ENCODE assay signal across 19 mouse cellular contexts in the genomic region with DNA sequence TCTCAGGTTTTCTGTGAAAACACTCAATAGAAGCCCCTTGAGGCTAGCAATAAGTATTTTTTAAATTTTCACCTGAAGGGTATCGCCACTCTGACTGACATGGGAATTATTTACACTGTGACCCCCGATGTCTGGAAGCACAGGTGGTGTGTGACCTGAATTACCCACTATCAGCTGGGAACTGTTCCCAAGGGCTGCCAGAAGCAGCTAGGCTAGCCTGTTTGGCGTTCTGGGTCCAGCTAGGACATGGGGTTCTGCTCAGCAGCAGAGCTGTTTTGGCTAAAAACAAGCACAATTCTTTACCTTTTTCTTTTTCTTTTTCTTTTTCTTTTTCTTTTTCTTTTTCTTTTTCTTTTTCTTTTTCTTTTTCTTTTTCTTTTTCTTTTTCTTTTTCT. TPM values are rescaled to one million over a fixed set of nuclear protein-coding genes. Genes with fewer than 3 reads are reported as not detected.
DNase-seq lines count a peak whose midpoint lies in the region; ATAC-seq and TF ChIP-seq lines count a peak whose summit lies in the region.
"Had no signal": no experiment of that assay in that cellular context is flagged by ENCODE, and none has a peak within 500 bp of the region (broad histone marks: within the 10 kb centered on the region; RNA-seq: fewer than 3 reads in every experiment).

No protein-coding gene starts in this region.

- no peaks in the 10 kb centered on the region for H3K36me3 ChIP-seq in limb, embryonic 12.5 days
- no peaks in the 10 kb centered on the region for H3K36me3 ChIP-seq in limb, embryonic 10.5 days
- H3K36me3 ChIP-seq in testis, adult 2 months (ENCODE audit: control insufficient read depth, insufficient read depth, low read length): no peaks in the 10 kb centered on the region
- H3K36me3 ChIP-seq: forebrain, embryonic 12.5 days; hindbrain, embryonic 10.5 days; limb, embryonic 15.5 days had no signal

- no peak overlapping the region for H3K9ac ChIP-seq in limb, embryonic 12.5 days (replicated peaks)
- H3K9ac ChIP-seq: forebrain, embryonic 12.5 days; limb, embryonic 15.5 days had no signal

- TF ChIP-seq POLR2A in testis, adult 2 months (IDR thresholded peaks at IDR 0.05; ENCODE audit: control insufficient read depth, low read depth, low read length): no peak

- H3K4me3 ChIP-seq in limb, embryonic 12.5 days (replicated peaks): no peak overlapping the region
- H3K4me3 ChIP-seq in limb, embryonic 10.5 days: no peak overlapping the region
- no peak overlapping the region for H3K4me3 ChIP-seq in testis, adult 2 months (ENCODE audit: control insufficient read depth, low read depth, low read length)
- H3K4me3 ChIP-seq: forebrain, embryonic 12.5 days; hindbrain, embryonic 10.5 days; limb, embryonic 15.5 days had no signal

- peaks cover 4% of the 10 kb centered on the region; the same call in 1 of the 2 replicates for H3K27me3 ChIP-seq in limb, embryonic 12.5 days
- peaks cover 4% of the 10 kb centered on the region; the same call in 1 of the 2 replicates for H3K27me3 ChIP-seq in limb, embryonic 10.5 days (ENCODE audit: low read depth, poor library complexity, severe bottlenecking)
- H3K27me3 ChIP-seq in testis, adult 2 months (ENCODE audit: control insufficient read depth, insufficient read depth, low read length): no peaks in the 10 kb centered on the region
- H3K27me3 ChIP-seq: forebrain, embryonic 12.5 days had no signal

- DNase-seq in cerebellum, adult 8-10 months: peak; percentile 10
- no peak for DNase-seq in cerebellum, postnatal 4 days (ENCODE audit: low spot score in 2 of 2)
- no peak for DNase-seq in limb, embryonic 10.5 days (ENCODE audit: low spot score)
- DNase-seq in testis, postnatal 14 days (ENCODE audit: low spot score): no peak
- no peak for DNase-seq in heart, adult 11 months
- DNase-seq: adrenal gland, postnatal 25 days; gastrocnemius, postnatal 10 days; kidney, adult 18-20 months; right cerebral cortex, adult 18-20 months; thymus, postnatal 36 days had no signal

- 44% methylated on average over 3 of the region's 3 CpGs for WGBS in limb, embryonic 12.5 days
- 70% methylated on average over 3 of the region's 3 CpGs for WGBS in limb, embryonic 10.5 days

- H3K9me3 ChIP-seq in limb, embryonic 12.5 days: no peaks in the 10 kb centered on the region
- H3K9me3 ChIP-seq in limb, embryonic 10.5 days (replicated peaks): no peaks in the 10 kb centered on the region
- H3K9me3 ChIP-seq: forebrain, embryonic 12.5 days; hindbrain, embryonic 10.5 days; limb, embryonic 15.5 days had no signal

- no peak overlapping the region for H3K27ac ChIP-seq in limb, embryonic 12.5 days
- H3K27ac ChIP-seq in limb, embryonic 10.5 days: no peak overlapping the region
- 0 out of 2 replicates have a peak overlapping the region, but pooled peaks have one; percentile 8 for H3K27ac ChIP-seq in testis, adult 2 months (ENCODE audit: control insufficient read depth, insufficient read depth, low read depth, low read length)
- H3K27ac ChIP-seq: forebrain, embryonic 12.5 days; limb, embryonic 15.5 days had no signal

- no peak for TF ChIP-seq CTCF in testis, adult 2 months (IDR thresholded peaks at IDR 0.05; ENCODE audit: control insufficient read depth, insufficient read depth, insufficient replicate concordance, low read depth, low read length)

- ATAC-seq in limb, embryonic 12.5 days (ENCODE audit: insufficient number of reproducible peaks, insufficient read depth, low FRiP score, low TSS enrichment, low read depth): no peak
- ATAC-seq: midbrain, embryonic 16.5 days had no signal

- 0 out of 2 replicates have a peak overlapping the region, but pooled peaks have one; percentile 13 for H3K4me2 ChIP-seq in limb, embryonic 12.5 days
- H3K4me2 ChIP-seq: forebrain, embryonic 12.5 days; limb, embryonic 15.5 days had no signal

- peaks cover 10% of the 10 kb centered on the region for H3K4me1 ChIP-seq in limb, embryonic 12.5 days (replicated peaks)
- H3K4me1 ChIP-seq in limb, embryonic 10.5 days: peaks cover 22% of the 10 kb centered on the region
- H3K4me1 ChIP-seq in testis, adult 2 months (ENCODE audit: control insufficient read depth, insufficient read depth, low read length): peaks cover 9% of the 10 kb centered on the region

RNA-seq across cellular contexts. Expression of gene Gm11541, which starts 2.1 kb away (rescaled TPM):
- polyA plus RNA-seq in limb, embryonic 12.5 days (2016; fragmentation: Nextera tagmentation; extraction: Ambion mirVana): 0.13 and 0.17 TPM in 2 replicates
- polyA plus RNA-seq in limb, embryonic 10.5 days (2016; fragmentation: Nextera tagmentation; extraction: Ambion mirVana): not detected in 2 replicates
- polyA plus RNA-seq in testis, adult 2 months (2012; rRNA removed): not detected in 2 replicates
- polyA plus RNA-seq: forebrain, embryonic 12.5 days; frontal cortex, adult 2 months; heart, embryonic 16.5 days; hindbrain, embryonic 10.5 days; midbrain, embryonic 16.5 days; small intestine, adult 2 months had no signal

RNA-seq across cellular contexts. Expression of gene Xylt2, which starts 24.9 kb away (rescaled TPM):
- polyA plus RNA-seq in limb, embryonic 12.5 days (2016; fragmentation: Nextera tagmentation; extraction: Ambion mirVana): 24.7 and 31.9 TPM in 2 replicates
- polyA plus RNA-seq in limb, embryonic 10.5 days (2016; fragmentation: Nextera tagmentation; extraction: Ambion mirVana): 17.8 and 21.0 TPM in 2 replicates
- 3.3 and 3.4 TPM in 2 replicates for polyA plus RNA-seq in testis, adult 2 months (2012; rRNA removed)

RNA-seq across cellular contexts. Expression of gene Cdc34b, which starts 39.4 kb away (rescaled TPM):
- 0.18 TPM in 1 of 2 replicates, not detected in the other for polyA plus RNA-seq in limb, embryonic 12.5 days (2016; fragmentation: Nextera tagmentation; extraction: Ambion mirVana)
- 0.16 and 0.20 TPM in 2 replicates for polyA plus RNA-seq in limb, embryonic 10.5 days (2016; fragmentation: Nextera tagmentation; extraction: Ambion mirVana)
- 0.91 and 1.2 TPM in 2 replicates for polyA plus RNA-seq in testis, adult 2 months (2012; rRNA removed)
- polyA plus RNA-seq: limb, embryonic 15.5 days had no signal

RNA-seq across cellular contexts. Expression of gene Eme1, which starts 48.4 kb away (rescaled TPM):
- polyA plus RNA-seq in limb, embryonic 12.5 days (2016; fragmentation: Nextera tagmentation; extraction: Ambion mirVana): 37.1 and 42.2 TPM in 2 replicates
- polyA plus RNA-seq in limb, embryonic 10.5 days (2016; fragmentation: Nextera tagmentation; extraction: Ambion mirVana): 60.1 and 62.2 TPM in 2 replicates
- polyA plus RNA-seq in testis, adult 2 months (2012; rRNA removed): 3.9 and 4.2 TPM in 2 replicates

RNA-seq across cellular contexts. Expression of gene Mrpl27, which starts 48.6 kb away (rescaled TPM):
- polyA plus RNA-seq in limb, embryonic 12.5 days (2016; fragmentation: Nextera tagmentation; extraction: Ambion mirVana): 144 and 148 TPM in 2 replicates
- polyA plus RNA-seq in limb, embryonic 10.5 days (2016; fragmentation: Nextera tagmentation; extraction: Ambion mirVana): 141 and 147 TPM in 2 replicates
- 24.0 and 24.2 TPM in 2 replicates for polyA plus RNA-seq in testis, adult 2 months (2012; rRNA removed)
